Mouse (Mus musculus): Measurements from ENCODE around the gene Kctd2.

DNA sequence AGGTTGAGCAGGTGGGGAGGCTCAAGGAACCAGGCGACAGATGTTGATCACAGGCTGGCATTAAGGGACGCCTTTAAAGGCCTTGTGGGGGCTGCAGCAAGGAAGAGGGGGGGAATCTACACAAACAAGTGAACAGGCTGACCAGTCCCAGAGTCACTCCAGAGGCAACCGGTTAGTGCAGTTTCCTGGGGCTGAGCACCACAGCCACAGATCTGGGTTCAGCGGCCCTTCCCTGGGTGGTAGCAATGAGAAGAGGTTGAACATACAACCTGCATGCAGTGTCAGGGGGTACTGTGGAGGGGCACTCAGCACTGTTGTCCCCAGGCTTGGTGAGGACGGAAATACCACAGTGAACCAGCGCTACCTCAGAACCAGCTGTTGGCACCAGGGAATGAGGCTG lies 13.4 kb downstream of the Kctd2 start:
- TF ChIP-seq CTCF (IDR thresholded peaks at IDR 0.05; ENCODE audit: borderline replicate concordance, control insufficient read depth, extremely low read depth, insufficient read depth, low read length, poor library complexity): no peak
- TF ChIP-seq POLR2A (IDR thresholded peaks at IDR 0.05; ENCODE audit: control insufficient read depth, extremely low read depth, insufficient read depth, low read length, poor library complexity): no peak
